Mouse (Mus musculus) CH12.LX (cell line): ENCODE measurements at regions not wholly inside any gene's neighbourhood (a gene's known extent, or its start where the extent isn't known, plus 50 kb on each side); places are given as distances from the start of the nearest gene placed in this dataset.

Experiments used
- DNase-seq: peaks from one replicate; pipeline ENCODE4 v3.0.0-alpha.2; 2013; ENCODE audit errors: extremely low read depth
- H3K27ac ChIP-seq: 2 replicates; pipeline ENCODE4 v1.5.1; 2012; ENCODE audit warnings: low read depth, mild to moderate bottlenecking, control low read depth, moderate library complexity; ENCODE audit not compliant: insufficient read depth
- H3K27me3 ChIP-seq: replicated peaks from 2 replicates; pipeline ENCODE3; 2012; ENCODE audit warnings: inconsistent platforms
- H3K36me3 ChIP-seq, 2 experiments: replicated peaks in 1 of 2; 2 replicates each; pipeline versions ENCODE3 to v1.6.1; 2012; ENCODE audit warnings: inconsistent platforms in 1 of 2, low read length in 1 of 2, mild to moderate bottlenecking in 1 of 2, mixed read lengths in 1 of 2, moderate library complexity in 1 of 2; ENCODE audit not compliant: control insufficient read depth in 1 of 2, insufficient read depth in 1 of 2
- H3K4me1 ChIP-seq, 2 experiments: 2 replicates each; pipeline ENCODE4 v1.6.1; 2012; ENCODE audit warnings: inconsistent platforms in 1 of 2, moderate library complexity in 1 of 2; ENCODE audit not compliant: insufficient read depth in 2 of 2, control insufficient read depth in 1 of 2
- H3K4me2 ChIP-seq: 2 replicates; pipeline ENCODE4 v1.6.1; 2012; ENCODE audit warnings: low read depth, mild to moderate bottlenecking, control low read depth; ENCODE audit not compliant: poor library complexity, insufficient read depth, severe bottlenecking
- H3K4me3 ChIP-seq, 3 experiments: fragments of 150-350 bp in 1 of 3; sonication (generic) in 1 of 3; replicated peaks in 1 of 3; 2 replicates each; pipeline versions ENCODE3 to v1.5.1; 2011 to 2012; ENCODE audit warnings: low read depth in 2 of 3, low read length in 2 of 3, mild to moderate bottlenecking in 2 of 3, moderate library complexity in 2 of 3, control low read depth in 1 of 3, improper control_type of control experiment in 1 of 3, inconsistent platforms in 1 of 3, mixed read lengths in 1 of 3; ENCODE audit not compliant: poor library complexity in 1 of 3
- H3K79me2 ChIP-seq: replicated peaks from 2 replicates; pipeline ENCODE4 v1.6.1; 2012; ENCODE audit warnings: mild to moderate bottlenecking, moderate library complexity; ENCODE audit not compliant: control insufficient read depth, poor library complexity, insufficient read depth, severe bottlenecking; ENCODE audit errors: extremely low read depth
- H3K9ac ChIP-seq: 2 replicates; pipeline ENCODE4 v1.6.1; 2012; ENCODE audit warnings: low read depth, mild to moderate bottlenecking, control low read depth, moderate library complexity; ENCODE audit not compliant: insufficient read depth
- H3K9me3 ChIP-seq: replicated peaks from 2 replicates; pipeline ENCODE3; 2012; ENCODE audit warnings: low read length, inconsistent platforms, mixed read lengths
- CHD2 ChIP-seq: IDR thresholded peaks from 2 replicates; pipeline ENCODE4 v1.6.1; 2011; ENCODE audit warnings: low read length, improper control_type of control experiment
- ELF1 ChIP-seq: IDR thresholded peaks from 2 replicates; pipeline ENCODE4 v1.6.1; 2014; ENCODE audit warnings: low read depth, mild to moderate bottlenecking, inconsistent platforms, low read length, improper control_type of control experiment
- ETS1 ChIP-seq: conservative IDR thresholded peaks from 2 replicates; pipeline ENCODE4 v1.6.1; 2012; ENCODE audit warnings: low read depth, mild to moderate bottlenecking, inconsistent platforms, low read length, improper control_type of control experiment, moderate library complexity
- GABPA ChIP-seq: IDR thresholded peaks from 2 replicates; pipeline ENCODE4 v1.6.1; 2012; ENCODE audit warnings: low read depth, low read length, improper control_type of control experiment, inconsistent platforms; ENCODE audit not compliant: insufficient replicate concordance
- MAX ChIP-seq: IDR thresholded peaks from 2 replicates; pipeline ENCODE4 v1.6.1; 2011; ENCODE audit warnings: low read length, improper control_type of control experiment
- MEF2A ChIP-seq: IDR thresholded peaks from 2 replicates; pipeline ENCODE4 v1.6.1; 2014; ENCODE audit warnings: low read depth, mild to moderate bottlenecking, inconsistent platforms, low read length, improper control_type of control experiment, borderline replicate concordance
- MXI1 ChIP-seq: IDR thresholded peaks from 2 replicates; pipeline ENCODE4 v1.6.1; 2011; ENCODE audit warnings: mild to moderate bottlenecking, low read depth, low read length, improper control_type of control experiment
- NELFE ChIP-seq: IDR thresholded peaks from 2 replicates; pipeline ENCODE4 v1.6.1; 2011; ENCODE audit warnings: low read depth, low read length, improper control_type of control experiment
- POLR2A ChIP-seq: IDR thresholded peaks from 2 replicates; pipeline ENCODE4 v1.6.1; 2011; ENCODE audit warnings: low read depth, mild to moderate bottlenecking, improper control_type of control experiment, low read length
- POLR2AphosphoS2 ChIP-seq: IDR thresholded peaks from 2 replicates; pipeline ENCODE4 v1.6.1; 2011; ENCODE audit warnings: low read depth, low read length, improper control_type of control experiment
- RCOR1 ChIP-seq: conservative IDR thresholded peaks from 2 replicates; pipeline ENCODE4 v1.6.1; 2012; ENCODE audit warnings: low read depth, mild to moderate bottlenecking, inconsistent platforms, low read length, improper control_type of control experiment
- SIN3A ChIP-seq: IDR thresholded peaks from 2 replicates; pipeline ENCODE4 v1.6.1; 2012; ENCODE audit warnings: low read length, improper control_type of control experiment, inconsistent platforms
- TCF12 ChIP-seq: IDR thresholded peaks from 2 replicates; pipeline ENCODE4 v1.6.1; 2014; ENCODE audit warnings: low read depth, mild to moderate bottlenecking, inconsistent platforms, low read length, improper control_type of control experiment
- USF1 ChIP-seq: IDR thresholded peaks from 2 replicates; pipeline ENCODE4 v1.6.1; 2014; ENCODE audit warnings: low read depth, mild to moderate bottlenecking, inconsistent platforms, low read length, improper control_type of control experiment
- USF2 ChIP-seq: conservative IDR thresholded peaks from 2 replicates; pipeline ENCODE4 v1.6.1; 2011; ENCODE audit warnings: low read depth, low read length, improper control_type of control experiment
- ZKSCAN1 ChIP-seq: IDR thresholded peaks from 2 replicates; pipeline ENCODE4 v1.6.1; 2012; ENCODE audit warnings: low read depth, inconsistent platforms, low read length, improper control_type of control experiment, borderline replicate concordance
- dilution Hi-C: fragments of 300-500 bp; cut with MboI; formaldehyde crosslinking; loops from 2 replicates; pipeline ENCODE4 v1.14.3; 2020; ENCODE audit warnings: low sequenced_read_pairs; ENCODE audit not compliant: extremely low pct_unique_long_range_greater_than_20kb, extremely low pct_ligation_motif_present
- in situ Hi-C: fragments of 300-500 bp; cut with MboI; formaldehyde crosslinking; loops from 3 replicates; pipeline ENCODE4 v1.14.3; 2019; ENCODE audit warnings: low sequenced_read_pairs, low pct_ligation_motif_present, low pct_unique_long_range_greater_than_20kb, mixed read lengths

- Histone ChIP-seq H3K79me2 (no peaks in the 10 kb centered on the region), H3K4me1 (no peaks in the 10 kb centered on the region), H3K36me3 (no peaks in the 10 kb centered on the region), H3K9me3 (no peaks in the 10 kb centered on the region), H3K9ac (no peak overlapping the region), H3K27ac (no peak overlapping the region), H3K4me2 (no peak overlapping the region), H3K27me3 (peaks cover 5% of the 10 kb centered on the region), H3K4me3 (no peak overlapping the region)
- dilution Hi-C loops (no loop called here), in situ Hi-C loops (no loop called here)
- TF ChIP-seq ZKSCAN1, result no peak
- TF ChIP-seq POLR2AphosphoS2, result no peak
- no peak for DNase-seq
Measured at GRCm38 (mm10) chr2:149671870-149672269, 157.1 kb upstream of the Syndig1 start.

GRCm38 (mm10) chr2:149679822-149680459, 149.1 kb upstream of the Syndig1 start:
- Histone ChIP-seq H3K4me3 (no peak overlapping the region), H3K4me2 (no peak overlapping the region), H3K4me1 (no peaks in the 10 kb centered on the region), H3K9me3 (no peaks in the 10 kb centered on the region), H3K27me3 (peaks cover 2% of the 10 kb centered on the region), H3K9ac (no peak overlapping the region), H3K27ac (no peak overlapping the region), H3K79me2 (no peaks in the 10 kb centered on the region), H3K36me3 (no peaks in the 10 kb centered on the region)
- in situ Hi-C loops, result no loop called here
- no peak for DNase-seq
- TF ChIP-seq ZKSCAN1 (no peak), CHD2 (no peak), MXI1 (no peak), POLR2A (no peak), USF1 (no peak), SIN3A (no peak), MEF2A (no peak), MAX (no peak)
- dilution Hi-C loops, result no loop called here

DNA sequence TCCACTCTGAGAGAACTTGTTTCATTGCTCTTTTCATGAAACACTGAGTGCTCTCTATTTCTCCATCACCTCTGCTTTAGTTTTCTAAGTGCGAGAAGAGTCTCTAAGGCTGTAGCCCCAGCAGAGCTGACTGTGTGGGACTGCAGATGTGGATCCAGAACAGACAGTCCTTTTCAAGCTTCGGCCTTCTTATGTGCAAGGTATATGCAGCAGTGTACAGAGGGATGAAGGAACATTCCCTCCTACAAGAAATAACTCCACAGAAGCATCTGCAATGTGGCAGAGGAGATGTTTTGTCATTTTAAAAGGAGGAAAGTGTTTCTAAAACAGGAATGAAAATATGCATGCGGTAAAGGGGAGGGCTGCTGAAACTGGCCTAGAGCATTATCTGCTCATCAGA, 106.7 kb upstream of the Syndig1 start:
- dilution Hi-C loops (no loop called here), in situ Hi-C loops (no loop called here)
- H3K9ac ChIP-seq, result no peak overlapping the region
- no peak overlapping the region for H3K4me2 ChIP-seq
- H3K79me2 ChIP-seq, result no peaks in the 10 kb centered on the region
- H3K36me3 ChIP-seq, result no peaks in the 10 kb centered on the region
- no peak for DNase-seq
- H3K27ac ChIP-seq, result no peak overlapping the region
- TF ChIP-seq USF2 (no peak), NELFE (no peak), TCF12 (no peak), ELF1 (no peak), RCOR1 (no peak), ETS1 (no peak), GABPA (no peak)
- no peak overlapping the region for H3K4me3 ChIP-seq
- H3K9me3 ChIP-seq, result no peaks in the 10 kb centered on the region
- peaks cover 20% of the 10 kb centered on the region for H3K27me3 ChIP-seq
- no peaks in the 10 kb centered on the region for H3K4me1 ChIP-seq
